Mouse (Mus musculus) heart, postnatal 0 days (tissue): ENCODE measurements at regions not wholly inside any gene's neighbourhood (a gene's known extent, or its start where the extent isn't known, plus 50 kb on each side); places are given as distances from the start of the nearest gene placed in this dataset.

Experiments used
- ATAC-seq: fragments of 200-750 bp; cut with Nextera tagmentation; 2 replicates; pipeline ENCODE4 v1.8.0; 2017; ENCODE audit warnings: low read depth, moderate number of reproducible peaks, moderate library complexity; ENCODE audit not compliant: insufficient read depth
- DNase-seq: peaks from one replicate; pipeline ENCODE4 v3.0.0-alpha.2; 2016; ENCODE audit warnings: low spot score
- H3K27ac ChIP-seq: fragments of 300-500 bp; sonication (generic); 2 replicates; pipeline ENCODE4 v1.5.1; 2014; ENCODE audit warnings: low read depth, mild to moderate bottlenecking
- H3K27me3 ChIP-seq: fragments of 300-500 bp; sonication (generic); 2 replicates; pipeline ENCODE4 v1.6.1; 2014; ENCODE audit warnings: low read length, mixed read lengths; ENCODE audit not compliant: control insufficient read depth, insufficient read depth
- H3K36me3 ChIP-seq: fragments of 300-500 bp; sonication (generic); replicated peaks from 2 replicates; pipeline ENCODE4 v1.6.1; 2014; ENCODE audit warnings: low read length, mixed read lengths; ENCODE audit not compliant: control insufficient read depth, insufficient read depth
- H3K4me1 ChIP-seq: fragments of 300-500 bp; sonication (generic); 2 replicates; pipeline ENCODE4 v1.6.1; 2014; ENCODE audit warnings: antibody characterized with exemption; ENCODE audit not compliant: control insufficient read depth, insufficient read depth
- H3K4me2 ChIP-seq: fragments of 300-500 bp; sonication (generic); 2 replicates; pipeline ENCODE4 v1.6.1; 2014; ENCODE audit warnings: low read depth, mild to moderate bottlenecking, low read length, moderate library complexity
- H3K4me3 ChIP-seq: fragments of 300-500 bp; sonication (generic); 2 replicates; pipeline ENCODE4 v1.5.1; 2014; ENCODE audit warnings: low read depth, low read length
- H3K9ac ChIP-seq: fragments of 300-500 bp; sonication (generic); replicated peaks from 2 replicates; pipeline ENCODE4 v1.6.1; 2014; ENCODE audit warnings: low read depth, low read length, mixed read lengths
- H3K9me3 ChIP-seq: fragments of 300-500 bp; sonication (generic); replicated peaks from 2 replicates; pipeline ENCODE4 v1.6.1; 2016; ENCODE audit warnings: low read length; ENCODE audit not compliant: control insufficient read depth
- CTCF ChIP-seq: IDR thresholded peaks from 2 replicates; pipeline ENCODE4 v1.5.1; 2016; ENCODE audit warnings: antibody characterized with exemption, control low read depth, low read depth
- EP300 ChIP-seq: IDR thresholded peaks from 2 replicates; pipeline ENCODE4 v1.6.1; 2016; ENCODE audit warnings: antibody characterized with exemption, low read depth
- WGBS: fragments of 180-500 bp; shearing (Covaris S2); extraction: QIAGEN DNeasy Blood & Tissue Kit; methylation state at CpG from one replicate; pipeline ENCODE4 v1.1.7; 2014; 5-methylcytosine and 5-hydroxymethylcytosine counted together

DNA sequence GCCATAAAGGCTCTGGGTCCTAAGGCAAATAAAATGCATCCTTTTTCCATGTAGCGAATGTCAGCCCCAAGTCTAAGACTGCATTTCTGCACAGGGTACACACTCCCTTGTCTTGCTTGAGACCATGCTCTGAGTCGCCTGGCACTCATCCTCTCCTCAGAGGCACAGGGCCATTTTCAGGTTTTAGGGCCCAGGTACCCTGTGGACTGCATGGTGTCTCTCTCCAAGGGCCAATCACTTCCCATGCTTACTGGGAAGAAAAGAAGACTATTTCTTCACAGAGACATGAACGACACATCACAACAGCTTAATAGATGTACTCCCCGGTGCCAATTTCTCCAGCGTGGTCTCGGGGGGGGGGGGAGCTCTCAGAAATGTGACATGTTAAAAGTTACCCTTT is 434.5 kb upstream of the Cdh4 start:
- H3K27me3 ChIP-seq, result no peaks in the 10 kb centered on the region
- no peaks in the 10 kb centered on the region for H3K4me1 ChIP-seq
- DNase-seq (no peak), ATAC-seq (no peak)
- H3K36me3 ChIP-seq, result no peaks in the 10 kb centered on the region
- H3K4me3 ChIP-seq, result no peak overlapping the region
- no peak overlapping the region for H3K27ac ChIP-seq
- no peak overlapping the region for H3K9ac ChIP-seq
- no peaks in the 10 kb centered on the region for H3K9me3 ChIP-seq
- TF ChIP-seq EP300, result no peak
- TF ChIP-seq CTCF, result no peak
- H3K4me2 ChIP-seq, result no peak overlapping the region
- 74% methylated on average over 6 of the region's 6 CpGs for WGBS

GRCm38 (mm10) chr2:179013891-179014593 is 428.2 kb upstream of the Cdh4 start:
- WGBS, result 70% methylated on average over 6 of the region's 6 CpGs
- no peak for ATAC-seq
- H3K27me3 ChIP-seq, result no peaks in the 10 kb centered on the region

GRCm38 (mm10) chr2:179022675-179023194 is 419.5 kb upstream of the Cdh4 start:
- no peak overlapping the region for H3K9ac ChIP-seq
- DNase-seq (no peak), ATAC-seq (no peak)
- 58% methylated on average over 5 of the region's 5 CpGs for WGBS
- H3K36me3 ChIP-seq, result no peaks in the 10 kb centered on the region
- TF ChIP-seq CTCF, result no peak
- TF ChIP-seq EP300, result no peak
- H3K4me3 ChIP-seq, result no peak overlapping the region
- no peaks in the 10 kb centered on the region for H3K9me3 ChIP-seq
- no peak overlapping the region for H3K27ac ChIP-seq
- H3K4me2 ChIP-seq, result no peak overlapping the region
- no peaks in the 10 kb centered on the region for H3K4me1 ChIP-seq
- no peaks in the 10 kb centered on the region for H3K27me3 ChIP-seq

More at GRCm38 (mm10) chr2:179013891-179014593, 428.2 kb upstream of the Cdh4 start:
- no peak overlapping the region for H3K9ac ChIP-seq
- no peak for TF ChIP-seq EP300
- TF ChIP-seq CTCF, result no peak
- no peaks in the 10 kb centered on the region for H3K9me3 ChIP-seq
- H3K36me3 ChIP-seq, result no peaks in the 10 kb centered on the region
- no peak overlapping the region for H3K27ac ChIP-seq
- H3K4me3 ChIP-seq, result no peak overlapping the region
- DNase-seq, result no peak
- H3K4me2 ChIP-seq, result no peak overlapping the region
- no peaks in the 10 kb centered on the region for H3K4me1 ChIP-seq

GRCm38 (mm10) chr2:179024225-179024624 is 418.0 kb upstream of the Cdh4 start:
- Histone ChIP-seq H3K27ac (no peak overlapping the region), H3K4me2 (no peak overlapping the region), H3K36me3 (no peaks in the 10 kb centered on the region), H3K9ac (no peak overlapping the region), H3K27me3 (no peaks in the 10 kb centered on the region), H3K9me3 (no peaks in the 10 kb centered on the region), H3K4me3 (no peak overlapping the region), H3K4me1 (no peaks in the 10 kb centered on the region)
- TF ChIP-seq CTCF (no peak), EP300 (no peak)
- 39% methylated on average over 3 of the region's 3 CpGs for WGBS
- ATAC-seq (no peak), DNase-seq (no peak)

DNA sequence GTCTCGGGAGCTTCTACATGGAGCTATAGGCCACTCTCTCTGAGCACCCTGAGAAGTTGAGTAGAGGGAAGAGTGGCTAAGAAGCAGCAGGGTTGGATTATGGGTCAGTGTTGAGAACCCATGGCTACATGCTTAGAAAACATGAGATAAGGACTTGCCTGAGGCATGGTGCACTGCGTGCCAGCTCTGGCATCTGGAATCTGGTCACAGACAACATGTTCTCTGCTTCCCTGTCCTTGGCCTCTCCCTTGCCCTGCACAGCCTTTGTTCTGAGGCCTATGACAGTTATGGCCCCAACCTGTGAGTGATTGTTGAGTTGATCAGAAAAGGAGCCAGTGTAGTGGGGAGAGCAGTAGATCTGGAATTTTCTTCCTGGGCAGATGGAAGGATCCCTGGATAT is 409.1 kb upstream of the Cdh4 start:
- ATAC-seq (peak; percentile 58), DNase-seq (no peak)
- H3K4me2 ChIP-seq, result no peak overlapping the region
- no peaks in the 10 kb centered on the region for H3K9me3 ChIP-seq
- H3K4me1 ChIP-seq, result no peaks in the 10 kb centered on the region
- no peak overlapping the region for H3K27ac ChIP-seq
- no peak for TF ChIP-seq CTCF
- TF ChIP-seq EP300, result no peak
- H3K36me3 ChIP-seq, result no peaks in the 10 kb centered on the region
- H3K27me3 ChIP-seq, result no peaks in the 10 kb centered on the region
- H3K4me3 ChIP-seq, result no peak overlapping the region
- no peak overlapping the region for H3K9ac ChIP-seq
- WGBS, result 64% methylated on average over 2 of the region's 2 CpGs

- 65% methylated on average over 6 of the region's 6 CpGs for WGBS
- Histone ChIP-seq H3K4me3 (no peak overlapping the region), H3K9ac (no peak overlapping the region), H3K4me2 (no peak overlapping the region), H3K9me3 (no peaks in the 10 kb centered on the region), H3K4me1 (no peaks in the 10 kb centered on the region), H3K27me3 (no peaks in the 10 kb centered on the region), H3K27ac (no peak overlapping the region), H3K36me3 (no peaks in the 10 kb centered on the region)
- TF ChIP-seq EP300, result no peak
- TF ChIP-seq CTCF, result no peak
- DNase-seq (no peak), ATAC-seq (no peak)
Observed at GRCm38 (mm10) chr2:179035446-179035845, 406.8 kb upstream of the Cdh4 start.
